Mouse (Mus musculus) midbrain, embryonic 14.5 days (tissue): ENCODE data around the gene Scin. TPM values are rescaled to one million over a fixed set of nuclear protein-coding genes. Genes with fewer than 3 reads are reported as not detected.
A peak's percentile ranks its signal among the peaks of the same experiment; 100 is the strongest.

Source experiments
- ATAC-seq: fragments of 200-750 bp; cut with Nextera tagmentation; 2 replicates; pipeline ENCODE4 v1.8.0; 2017; ENCODE audit warnings: moderate number of reproducible peaks, moderate library complexity; ENCODE audit not compliant: low FRiP score, low TSS enrichment
- DNase-seq: peaks from one replicate; pipeline ENCODE4 v3.0.0-alpha.2; 2015
- H3K27ac ChIP-seq: fragments of 300-500 bp; sonication (generic); replicated peaks from 2 replicates; pipeline ENCODE4 v1.5.1; 2014; ENCODE audit warnings: mild to moderate bottlenecking, low read depth, low read length, moderate library complexity
- H3K27me3 ChIP-seq: fragments of 300-500 bp; sonication (generic); 2 replicates; pipeline ENCODE4 v1.6.1; 2014; ENCODE audit warnings: low read length, control low read depth, mixed read lengths; ENCODE audit not compliant: control insufficient read depth, insufficient read depth
- H3K36me3 ChIP-seq: fragments of 300-500 bp; sonication (generic); 2 replicates; pipeline ENCODE4 v1.6.1; 2014; ENCODE audit warnings: low read length, control low read depth; ENCODE audit not compliant: control insufficient read depth, insufficient read depth
- H3K4me1 ChIP-seq: fragments of 300-500 bp; sonication (generic); 2 replicates; pipeline ENCODE4 v1.6.1; 2014; ENCODE audit warnings: mild to moderate bottlenecking, antibody characterized with exemption, low read length, control low read depth; ENCODE audit not compliant: control insufficient read depth, insufficient read depth
- H3K4me2 ChIP-seq: fragments of 300-500 bp; sonication (generic); 2 replicates; pipeline ENCODE4 v1.6.1; 2014; ENCODE audit warnings: mild to moderate bottlenecking, low read length, moderate library complexity
- H3K4me3 ChIP-seq: fragments of 300-500 bp; sonication (generic); replicated peaks from 2 replicates; pipeline ENCODE4 v1.5.1; 2014; ENCODE audit warnings: low read depth, low read length
- H3K9ac ChIP-seq: fragments of 300-500 bp; sonication (generic); replicated peaks from 2 replicates; pipeline ENCODE4 v1.6.1; 2014; ENCODE audit warnings: mild to moderate bottlenecking, low read length, moderate library complexity
- H3K9me3 ChIP-seq: fragments of 300-500 bp; sonication (generic); 2 replicates; pipeline ENCODE4 v1.6.1; 2016; ENCODE audit warnings: low read length, control low read depth, mixed read lengths; ENCODE audit not compliant: control insufficient read depth
- WGBS: fragments of 180-500 bp; shearing (Covaris S2); extraction: QIAGEN DNeasy Blood & Tissue Kit; methylation state at CpG from one replicate; pipeline ENCODE4 v1.1.7; 2014; 5-methylcytosine and 5-hydroxymethylcytosine counted together
- polyA plus RNA-seq: library from polyadenylated mRNA; unstranded; fragments of >200 nt; fragmentation: Nextera tagmentation; extraction: Ambion mirVana; gene quantifications from 2 replicates; pipeline ENCODE4 v1.2.1, GENCODE M21; 2014

Scin gene
- polyA plus RNA-seq, 1 experiment from 2014 or later, result 0.11 TPM

GRCm38 (mm10) chr12:40027846-40028245 lies 106.2 kb downstream of the Scin start:
- H3K4me2 ChIP-seq, result no peak overlapping the region
- no peak overlapping the region for H3K27ac ChIP-seq
- 0 out of 2 replicates have a peak, but pooled peaks cover 14% of the 10 kb centered on the region for H3K9me3 ChIP-seq
- no peaks in the 10 kb centered on the region for H3K27me3 ChIP-seq
- ATAC-seq (no peak), DNase-seq (no peak)
- 93% methylated on average over 3 of the region's 3 CpGs for WGBS
- H3K36me3 ChIP-seq, result 0 out of 2 replicates have a peak, but pooled peaks cover 11% of the 10 kb centered on the region
- H3K4me1 ChIP-seq, result no peaks in the 10 kb centered on the region
- no peak overlapping the region for H3K4me3 ChIP-seq
- no peak overlapping the region for H3K9ac ChIP-seq

- Histone ChIP-seq H3K4me2 (no peak overlapping the region), H3K9me3 (0 out of 2 replicates have a peak, but pooled peaks cover 14% of the 10 kb centered on the region), H3K4me3 (no peak overlapping the region), H3K4me1 (no peaks in the 10 kb centered on the region), H3K9ac (no peak overlapping the region), H3K36me3 (0 out of 2 replicates have a peak, but pooled peaks cover 11% of the 10 kb centered on the region), H3K27ac (no peak overlapping the region), H3K27me3 (no peaks in the 10 kb centered on the region)
- 88% methylated on average over 3 of the region's 3 CpGs for WGBS
- ATAC-seq (no peak), DNase-seq (no peak)
Measured at GRCm38 (mm10) chr12:40027444-40027843, 106.6 kb downstream of the Scin start.

- Histone ChIP-seq H3K9ac (no peak overlapping the region), H3K27ac (no peak overlapping the region), H3K9me3 (no peaks in the 10 kb centered on the region), H3K36me3 (no peaks in the 10 kb centered on the region), H3K4me1 (no peaks in the 10 kb centered on the region), H3K27me3 (no peaks in the 10 kb centered on the region), H3K4me3 (no peak overlapping the region), H3K4me2 (no peak overlapping the region)
- ATAC-seq (no peak), DNase-seq (no peak)
- WGBS, result 93% methylated on average over 2 of the region's 2 CpGs
Measured at GRCm38 (mm10) chr12:40023918-40024317, 110.1 kb downstream of the Scin start.

- Histone ChIP-seq H3K27ac (no peak overlapping the region), H3K36me3 (no peaks in the 10 kb centered on the region), H3K27me3 (no peaks in the 10 kb centered on the region), H3K4me1 (no peaks in the 10 kb centered on the region), H3K4me3 (no peak overlapping the region), H3K9me3 (no peaks in the 10 kb centered on the region), H3K4me2 (no peak overlapping the region), H3K9ac (no peak overlapping the region)
- 88% methylated on average over 3 of the region's 3 CpGs for WGBS
- ATAC-seq, result no peak
- no peak for DNase-seq
Measured at GRCm38 (mm10) chr12:40023014-40023642, 110.9 kb downstream of the Scin start.

- no peak overlapping the region for H3K4me2 ChIP-seq
- no peak overlapping the region for H3K27ac ChIP-seq
- no peaks in the 10 kb centered on the region for H3K4me1 ChIP-seq
- H3K4me3 ChIP-seq, result no peak overlapping the region
- WGBS, result 85% methylated on average over 3 of the region's 3 CpGs
- ATAC-seq, result no peak
- H3K27me3 ChIP-seq, result no peaks in the 10 kb centered on the region
- DNase-seq, result no peak
- no peaks in the 10 kb centered on the region for H3K9me3 ChIP-seq
- H3K36me3 ChIP-seq, result no peaks in the 10 kb centered on the region
- no peak overlapping the region for H3K9ac ChIP-seq
Measured at GRCm38 (mm10) chr12:40022344-40022743, 111.7 kb downstream of the Scin start.

GRCm38 (mm10) chr12:40017955-40018505 lies 116.0 kb downstream of the Scin start:
- DNase-seq, result no peak
- no peaks in the 10 kb centered on the region for H3K9me3 ChIP-seq
- H3K9ac ChIP-seq, result no peak overlapping the region
- H3K27ac ChIP-seq, result no peak overlapping the region
- no peaks in the 10 kb centered on the region for H3K36me3 ChIP-seq
- no peak overlapping the region for H3K4me2 ChIP-seq
- no peak overlapping the region for H3K4me3 ChIP-seq
- peaks cover 8% of the 10 kb centered on the region; the same call in 1 of the 2 replicates for H3K4me1 ChIP-seq
- WGBS, result 78% methylated on average over 6 of the region's 6 CpGs
- H3K27me3 ChIP-seq, result no peaks in the 10 kb centered on the region
- ATAC-seq, result no peak

- no peaks in the 10 kb centered on the region for H3K9me3 ChIP-seq
- DNase-seq, result peak; percentile 46
- 38% methylated on average over 19 of the region's 19 CpGs for WGBS
Measured at GRCm38 (mm10) chr12:40016648-40017460, 117.2 kb downstream of the Scin start.

GRCm38 (mm10) chr12:40016068-40016467 lies 118.0 kb downstream of the Scin start:
- no peaks in the 10 kb centered on the region for H3K36me3 ChIP-seq
- H3K4me2 ChIP-seq, result no peak overlapping the region
- H3K27me3 ChIP-seq, result no peaks in the 10 kb centered on the region
- no peaks in the 10 kb centered on the region for H3K9me3 ChIP-seq
- H3K27ac ChIP-seq, result no peak overlapping the region
- 54% methylated on average over 9 of the region's 9 CpGs for WGBS
- peaks cover 8% of the 10 kb centered on the region; the same call in 1 of the 2 replicates for H3K4me1 ChIP-seq
- ATAC-seq (no peak), DNase-seq (no peak)
- H3K4me3 ChIP-seq, result no peak overlapping the region
- H3K9ac ChIP-seq, result no peak overlapping the region

More at GRCm38 (mm10) chr12:40016648-40017460, 117.2 kb downstream of the Scin start:
- Histone ChIP-seq H3K4me3 (peak overlapping the region; percentile 10), H3K9ac (peak overlapping the region; percentile 37), H3K36me3 (no peaks in the 10 kb centered on the region), H3K27ac (no peak overlapping the region; the same call in 1 of the 2 replicates), H3K4me2 (peak overlapping the region; percentile 47), H3K27me3 (no peaks in the 10 kb centered on the region), H3K4me1 (peaks cover 8% of the 10 kb centered on the region; the same call in 1 of the 2 replicates)
- ATAC-seq, result 0 out of 2 replicates have a peak, but pooled peaks have one; percentile 17
